Mouse (Mus musculus): ENCODE results near the gene Stat1. TPM values are rescaled to one million over a fixed set of nuclear protein-coding genes. Genes with fewer than 3 reads are reported as not detected.

Gene Stat1
- 12.9 and 13.1 TPM in 2 replicates for polyA plus RNA-seq (2014; fragmentation: Nextera tagmentation; extraction: Ambion mirVana)

GRCm38 (mm10) chr1:52118860-52119591 lies at the start of gene Stat1:
Gene Stat1 (plus strand): TSS chr1:52119440.
- DNase-seq (ENCODE audit: low spot score) (peak; percentile 91), ATAC-seq (peak; percentile 97)
- Histone ChIP-seq H3K4me3 (ENCODE audit: low read depth, low read length) (peak within 1 kb of the TSS; percentile 81), H3K9me3 (replicated peaks; ENCODE audit: control insufficient read depth, low read length) (no peaks in the 10 kb centered on the region), H3K27me3 (replicated peaks; ENCODE audit: control insufficient read depth, insufficient read depth, low read length) (no peaks in the 10 kb centered on the region), H3K27ac (ENCODE audit: low read depth, low read length) (no peak within 1 kb of the TSS), H3K36me3 (ENCODE audit: control insufficient read depth, insufficient read depth, low read length) (no peaks in the 10 kb centered on the region), H3K9ac (ENCODE audit: low read length) (peak within 1 kb of the TSS; percentile 76), H3K4me2 (ENCODE audit: low read length) (peak within 1 kb of the TSS; percentile 90), H3K4me1 (ENCODE audit: control insufficient read depth, insufficient read depth, low read length) (no peaks in the 10 kb centered on the region)
- 3% methylated on average over 37 of the region's 37 CpGs for WGBS

GRCm38 (mm10) chr1:52079724-52080367 lies 39.4 kb upstream of the Stat1 start:
- Histone ChIP-seq H3K9me3 (replicated peaks; ENCODE audit: control insufficient read depth, low read length) (no peaks in the 10 kb centered on the region), H3K9ac (ENCODE audit: low read length) (no peak overlapping the region), H3K4me2 (ENCODE audit: low read length) (peak overlapping the region; percentile 28), H3K4me3 (ENCODE audit: low read depth, low read length) (no peak overlapping the region), H3K4me1 (ENCODE audit: control insufficient read depth, insufficient read depth, low read length) (peaks cover 15% of the 10 kb centered on the region), H3K27ac (ENCODE audit: low read depth, low read length) (peak overlapping the region; percentile 58; the same call in 1 of the 2 replicates), H3K27me3 (replicated peaks; ENCODE audit: control insufficient read depth, insufficient read depth, low read length) (no peaks in the 10 kb centered on the region), H3K36me3 (ENCODE audit: control insufficient read depth, insufficient read depth, low read length) (no peaks in the 10 kb centered on the region)
- peak; percentile 86 for DNase-seq (ENCODE audit: low spot score)
- 1% methylated on average over 10 of the region's 10 CpGs for WGBS
- ATAC-seq: peak; percentile 93

- Histone ChIP-seq H3K27ac (ENCODE audit: low read depth, low read length) (peak overlapping the region; percentile 58; the same call in 1 of the 2 replicates), H3K9me3 (replicated peaks; ENCODE audit: control insufficient read depth, low read length) (no peaks in the 10 kb centered on the region), H3K4me2 (ENCODE audit: low read length) (peak overlapping the region; percentile 28; the same call in 1 of the 2 replicates), H3K4me3 (ENCODE audit: low read depth, low read length) (no peak overlapping the region), H3K27me3 (replicated peaks; ENCODE audit: control insufficient read depth, insufficient read depth, low read length) (no peaks in the 10 kb centered on the region), H3K9ac (ENCODE audit: low read length) (no peak overlapping the region), H3K36me3 (ENCODE audit: control insufficient read depth, insufficient read depth, low read length) (no peaks in the 10 kb centered on the region), H3K4me1 (ENCODE audit: control insufficient read depth, insufficient read depth, low read length) (peaks cover 15% of the 10 kb centered on the region)
- DNase-seq (ENCODE audit: low spot score): peak; percentile 51
- WGBS: 1% methylated on average over 8 of the region's 8 CpGs
- peak; percentile 51; the same call in 1 of the 2 replicates for ATAC-seq
Measured at GRCm38 (mm10) chr1:52080375-52080774, 38.9 kb upstream of the Stat1 start.

- Histone ChIP-seq H3K9ac (ENCODE audit: low read length) (no peak overlapping the region), H3K4me3 (ENCODE audit: low read depth, low read length) (no peak overlapping the region), H3K4me2 (ENCODE audit: low read length) (no peak overlapping the region), H3K27ac (ENCODE audit: low read depth, low read length) (no peak overlapping the region), H3K4me1 (ENCODE audit: control insufficient read depth, insufficient read depth, low read length) (no peaks in the 10 kb centered on the region), H3K27me3 (replicated peaks; ENCODE audit: control insufficient read depth, insufficient read depth, low read length) (no peaks in the 10 kb centered on the region), H3K36me3 (ENCODE audit: control insufficient read depth, insufficient read depth, low read length) (no peaks in the 10 kb centered on the region), H3K9me3 (replicated peaks; ENCODE audit: control insufficient read depth, low read length) (no peaks in the 10 kb centered on the region)
- WGBS: 43% methylated on average over 4 of the region's 4 CpGs
- ATAC-seq: no peak
- peak; percentile 65 for DNase-seq (ENCODE audit: low spot score)
Measured at GRCm38 (mm10) chr1:52086236-52086635, 33.0 kb upstream of the Stat1 start.

GRCm38 (mm10) chr1:52087128-52087527 lies 32.1 kb upstream of the Stat1 start:
- Histone ChIP-seq H3K9me3 (replicated peaks; ENCODE audit: control insufficient read depth, low read length) (no peaks in the 10 kb centered on the region), H3K4me3 (ENCODE audit: low read depth, low read length) (no peak overlapping the region), H3K4me2 (ENCODE audit: low read length) (no peak overlapping the region), H3K4me1 (ENCODE audit: control insufficient read depth, insufficient read depth, low read length) (no peaks in the 10 kb centered on the region), H3K9ac (ENCODE audit: low read length) (no peak overlapping the region), H3K27me3 (replicated peaks; ENCODE audit: control insufficient read depth, insufficient read depth, low read length) (no peaks in the 10 kb centered on the region), H3K27ac (ENCODE audit: low read depth, low read length) (no peak overlapping the region), H3K36me3 (ENCODE audit: control insufficient read depth, insufficient read depth, low read length) (no peaks in the 10 kb centered on the region)
- DNase-seq (ENCODE audit: low spot score) (no peak), ATAC-seq (no peak)
- 100% methylated on average over 1 of the region's 1 CpGs for WGBS

- ATAC-seq: no peak
- no peaks in the 10 kb centered on the region for H3K36me3 ChIP-seq (ENCODE audit: control insufficient read depth, insufficient read depth, low read length)
- 72% methylated on average over 4 of the region's 4 CpGs for WGBS
- no peak for DNase-seq (ENCODE audit: low spot score)
- H3K27ac ChIP-seq (ENCODE audit: low read depth, low read length): no peak overlapping the region
- no peaks in the 10 kb centered on the region for H3K4me1 ChIP-seq (ENCODE audit: control insufficient read depth, insufficient read depth, low read length)
- H3K4me2 ChIP-seq (ENCODE audit: low read length): no peak overlapping the region
- H3K9me3 ChIP-seq (replicated peaks; ENCODE audit: control insufficient read depth, low read length): no peaks in the 10 kb centered on the region
- H3K9ac ChIP-seq (ENCODE audit: low read length): no peak overlapping the region
- no peak overlapping the region for H3K4me3 ChIP-seq (ENCODE audit: low read depth, low read length)
- no peaks in the 10 kb centered on the region for H3K27me3 ChIP-seq (replicated peaks; ENCODE audit: control insufficient read depth, insufficient read depth, low read length)
Measured at GRCm38 (mm10) chr1:52088634-52089033, 30.6 kb upstream of the Stat1 start.

GRCm38 (mm10) chr1:52098618-52099232 lies 20.5 kb upstream of the Stat1 start:
- H3K36me3 ChIP-seq (ENCODE audit: control insufficient read depth, insufficient read depth, low read length): no peaks in the 10 kb centered on the region
- H3K4me3 ChIP-seq (ENCODE audit: low read depth, low read length): no peak overlapping the region
- H3K9ac ChIP-seq (ENCODE audit: low read length): no peak overlapping the region
- DNase-seq (ENCODE audit: low spot score): peak; percentile 83
- H3K27ac ChIP-seq (ENCODE audit: low read depth, low read length): no peak overlapping the region
- no peaks in the 10 kb centered on the region for H3K9me3 ChIP-seq (replicated peaks; ENCODE audit: control insufficient read depth, low read length)
- no peaks in the 10 kb centered on the region for H3K4me1 ChIP-seq (ENCODE audit: control insufficient read depth, insufficient read depth, low read length)
- WGBS: 75% methylated on average over 3 of the region's 3 CpGs
- ATAC-seq: peak; percentile 65; the same call in 1 of the 2 replicates
- no peak overlapping the region for H3K4me2 ChIP-seq (ENCODE audit: low read length)
- no peaks in the 10 kb centered on the region for H3K27me3 ChIP-seq (replicated peaks; ENCODE audit: control insufficient read depth, insufficient read depth, low read length)

GRCm38 (mm10) chr1:52100496-52100895 lies 18.7 kb upstream of the Stat1 start:
- Histone ChIP-seq H3K4me3 (ENCODE audit: low read depth, low read length) (no peak overlapping the region), H3K9ac (ENCODE audit: low read length) (no peak overlapping the region), H3K36me3 (ENCODE audit: control insufficient read depth, insufficient read depth, low read length) (no peaks in the 10 kb centered on the region), H3K27ac (ENCODE audit: low read depth, low read length) (no peak overlapping the region), H3K4me2 (ENCODE audit: low read length) (no peak overlapping the region), H3K9me3 (replicated peaks; ENCODE audit: control insufficient read depth, low read length) (no peaks in the 10 kb centered on the region), H3K4me1 (ENCODE audit: control insufficient read depth, insufficient read depth, low read length) (no peaks in the 10 kb centered on the region), H3K27me3 (replicated peaks; ENCODE audit: control insufficient read depth, insufficient read depth, low read length) (no peaks in the 10 kb centered on the region)
- DNase-seq (ENCODE audit: low spot score) (no peak), ATAC-seq (no peak)
- WGBS: 79% methylated on average over 6 of the region's 6 CpGs
